Mouse (Mus musculus) right cerebral cortex, postnatal 4 days (tissue): ENCODE measurements around the gene Vmn1r42.
"Not testable (repeated sequence)": the region's sequence is repeated elsewhere in the genome, so short reads cannot be mapped to it uniquely, and the experiment has no call there.

Experiments
- DNase-seq: peaks from one replicate; pipeline ENCODE4 v3.0.0-alpha.2; 2022

Vmn1r42 gene

GRCm38 (mm10) chr6:89876313-89876712 is at the start of gene Vmn1r42, which contains the start of gene Vmn1r43:
TSS of gene Vmn1r42 (minus strand) at chr6:89876413.
TSS of gene Vmn1r43 (minus strand) at chr6:89876413.
- not testable (repeated sequence) for DNase-seq

- no peak for DNase-seq
Measured at GRCm38 (mm10) chr6:89883812-89884211, 7.6 kb upstream of the Vmn1r42 start.

GRCm38 (mm10) chr6:89883360-89883759 is 7.1 kb upstream of the Vmn1r42 start, which contains the start of gene Vmn1r44:
TSS of gene Vmn1r44 (plus strand) at chr6:89883660.
- DNase-seq, result no peak

GRCm38 (mm10) chr6:89880867-89881266 is 4.7 kb upstream of the Vmn1r42 start:
- no peak for DNase-seq

GRCm38 (mm10) chr6:89876963-89877362 is 750 bp upstream of the Vmn1r42 start:
- DNase-seq, result no peak

- DNase-seq, result no peak
Measured at GRCm38 (mm10) chr6:89867976-89868375, 8.2 kb downstream of the Vmn1r42 start.

- DNase-seq, result no peak
Measured at GRCm38 (mm10) chr6:89867276-89867675, 8.9 kb downstream of the Vmn1r42 start.

- no peak for DNase-seq
Measured at GRCm38 (mm10) chr6:89863792-89864191, 12.4 kb downstream of the Vmn1r42 start.

GRCm38 (mm10) chr6:89859839-89860238 is 16.4 kb downstream of the Vmn1r42 start:
- DNase-seq, result no peak

GRCm38 (mm10) chr6:89857552-89857951 is 18.7 kb downstream of the Vmn1r42 start:
- no peak for DNase-seq
